Mouse (Mus musculus) CH12.LX (cell line): Measurements from ENCODE around the gene Dync1i1. TPM values are rescaled to one million over a fixed set of nuclear protein-coding genes. Genes with fewer than 3 reads are reported as not detected.
A peak's percentile ranks its signal among the peaks of the same experiment; 100 is the strongest.

ENCODE experiments used
- DNase-seq: peaks from one replicate; pipeline ENCODE4 v3.0.0-alpha.2; 2013; ENCODE audit errors: extremely low read depth
- H3K27ac ChIP-seq: 2 replicates; pipeline ENCODE4 v1.5.1; 2012; ENCODE audit warnings: low read depth, mild to moderate bottlenecking, control low read depth, moderate library complexity; ENCODE audit not compliant: insufficient read depth
- H3K27me3 ChIP-seq: replicated peaks from 2 replicates; pipeline ENCODE3; 2012; ENCODE audit warnings: inconsistent platforms
- H3K36me3 ChIP-seq, 2 experiments: replicated peaks in 1 of 2; 2 replicates each; pipeline versions ENCODE3 to v1.6.1; 2012; ENCODE audit warnings: inconsistent platforms in 1 of 2, low read length in 1 of 2, mild to moderate bottlenecking in 1 of 2, mixed read lengths in 1 of 2, moderate library complexity in 1 of 2; ENCODE audit not compliant: control insufficient read depth in 1 of 2, insufficient read depth in 1 of 2
- H3K4me1 ChIP-seq, 2 experiments: 2 replicates each; pipeline ENCODE4 v1.6.1; 2012; ENCODE audit warnings: inconsistent platforms in 1 of 2, moderate library complexity in 1 of 2; ENCODE audit not compliant: insufficient read depth in 2 of 2, control insufficient read depth in 1 of 2
- H3K4me2 ChIP-seq: 2 replicates; pipeline ENCODE4 v1.6.1; 2012; ENCODE audit warnings: low read depth, mild to moderate bottlenecking, control low read depth; ENCODE audit not compliant: poor library complexity, insufficient read depth, severe bottlenecking
- H3K4me3 ChIP-seq, 3 experiments: fragments of 150-350 bp in 1 of 3; sonication (generic) in 1 of 3; replicated peaks in 1 of 3; 2 replicates each; pipeline versions ENCODE3 to v1.5.1; 2011 to 2012; ENCODE audit warnings: low read depth in 2 of 3, low read length in 2 of 3, mild to moderate bottlenecking in 2 of 3, moderate library complexity in 2 of 3, control low read depth in 1 of 3, improper control_type of control experiment in 1 of 3, inconsistent platforms in 1 of 3, mixed read lengths in 1 of 3; ENCODE audit not compliant: poor library complexity in 1 of 3
- H3K79me2 ChIP-seq: replicated peaks from 2 replicates; pipeline ENCODE4 v1.6.1; 2012; ENCODE audit warnings: mild to moderate bottlenecking, moderate library complexity; ENCODE audit not compliant: control insufficient read depth, poor library complexity, insufficient read depth, severe bottlenecking; ENCODE audit errors: extremely low read depth
- H3K9ac ChIP-seq: 2 replicates; pipeline ENCODE4 v1.6.1; 2012; ENCODE audit warnings: low read depth, mild to moderate bottlenecking, control low read depth, moderate library complexity; ENCODE audit not compliant: insufficient read depth
- H3K9me3 ChIP-seq: replicated peaks from 2 replicates; pipeline ENCODE3; 2012; ENCODE audit warnings: low read length, inconsistent platforms, mixed read lengths
- CHD1 ChIP-seq: IDR thresholded peaks from 2 replicates; pipeline ENCODE4 v1.6.1; 2012; ENCODE audit warnings: low read depth, low read length, improper control_type of control experiment, inconsistent platforms
- CHD2 ChIP-seq: IDR thresholded peaks from 2 replicates; pipeline ENCODE4 v1.6.1; 2011; ENCODE audit warnings: low read length, improper control_type of control experiment
- E2F4 ChIP-seq: IDR thresholded peaks from 2 replicates; pipeline ENCODE4 v1.6.1; 2011; ENCODE audit warnings: low read depth, low read length, improper control_type of control experiment; ENCODE audit not compliant: insufficient replicate concordance
- ETS1 ChIP-seq: conservative IDR thresholded peaks from 2 replicates; pipeline ENCODE4 v1.6.1; 2012; ENCODE audit warnings: low read depth, mild to moderate bottlenecking, inconsistent platforms, low read length, improper control_type of control experiment, moderate library complexity
- GABPA ChIP-seq: IDR thresholded peaks from 2 replicates; pipeline ENCODE4 v1.6.1; 2012; ENCODE audit warnings: low read depth, low read length, improper control_type of control experiment, inconsistent platforms; ENCODE audit not compliant: insufficient replicate concordance
- IRF4 ChIP-seq: IDR thresholded peaks from 2 replicates; pipeline ENCODE4 v1.6.1; 2014; ENCODE audit warnings: low read depth, mild to moderate bottlenecking, inconsistent platforms, low read length, improper control_type of control experiment
- JUN ChIP-seq: IDR thresholded peaks from 2 replicates; pipeline ENCODE4 v1.6.1; 2011; ENCODE audit warnings: low read depth, mild to moderate bottlenecking, low read length, improper control_type of control experiment, moderate library complexity; ENCODE audit not compliant: insufficient read depth
- MAX ChIP-seq: IDR thresholded peaks from 2 replicates; pipeline ENCODE4 v1.6.1; 2011; ENCODE audit warnings: low read length, improper control_type of control experiment
- MEF2A ChIP-seq: IDR thresholded peaks from 2 replicates; pipeline ENCODE4 v1.6.1; 2014; ENCODE audit warnings: low read depth, mild to moderate bottlenecking, inconsistent platforms, low read length, improper control_type of control experiment, borderline replicate concordance
- PAX5 ChIP-seq: IDR thresholded peaks from 2 replicates; pipeline ENCODE4 v1.6.1; 2012; ENCODE audit warnings: low read length, inconsistent platforms, mixed read lengths
- POLR2A ChIP-seq: IDR thresholded peaks from 2 replicates; pipeline ENCODE4 v1.6.1; 2011; ENCODE audit warnings: low read depth, mild to moderate bottlenecking, improper control_type of control experiment, low read length
- RAD21 ChIP-seq: IDR thresholded peaks from 2 replicates; pipeline ENCODE4 v1.6.1; 2011; ENCODE audit warnings: low read depth, mild to moderate bottlenecking, low read length, improper control_type of control experiment, moderate library complexity
- USF2 ChIP-seq: conservative IDR thresholded peaks from 2 replicates; pipeline ENCODE4 v1.6.1; 2011; ENCODE audit warnings: low read depth, low read length, improper control_type of control experiment
- ZKSCAN1 ChIP-seq: IDR thresholded peaks from 2 replicates; pipeline ENCODE4 v1.6.1; 2012; ENCODE audit warnings: low read depth, inconsistent platforms, low read length, improper control_type of control experiment, borderline replicate concordance
- ZMIZ1 ChIP-seq: IDR thresholded peaks from 2 replicates; pipeline ENCODE4 v1.6.1; 2012; ENCODE audit warnings: low read depth, mild to moderate bottlenecking, inconsistent platforms, low read length, improper control_type of control experiment
- dilution Hi-C: fragments of 300-500 bp; cut with MboI; formaldehyde crosslinking; loops from 2 replicates; pipeline ENCODE4 v1.14.3; 2020; ENCODE audit warnings: low sequenced_read_pairs; ENCODE audit not compliant: extremely low pct_unique_long_range_greater_than_20kb, extremely low pct_ligation_motif_present
- in situ Hi-C: fragments of 300-500 bp; cut with MboI; formaldehyde crosslinking; loops from 3 replicates; pipeline ENCODE4 v1.14.3; 2019; ENCODE audit warnings: low sequenced_read_pairs, low pct_ligation_motif_present, low pct_unique_long_range_greater_than_20kb, mixed read lengths
- polyA plus RNA-seq: library from polyadenylated mRNA; unstranded; fragments of >175 nt; gene quantifications from 2 replicates; pipeline ENCODE4 v1.2.1, GENCODE M21; 2012; ENCODE audit warnings: low read depth; ENCODE audit not compliant: insufficient read length
- total RNA-seq, 2 experiments: library from RNA; depleted of rRNA; stranded (reverse); fragments of 300-350 nt in 1 of 2; fragments of >200 nt in 1 of 2; gene quantifications; 2 replicates each; pipeline ENCODE4 v1.2.3; 2012 to 2014

The Dync1i1 gene
- total and polyA plus RNA-seq, 3 experiments: not detected

DNA sequence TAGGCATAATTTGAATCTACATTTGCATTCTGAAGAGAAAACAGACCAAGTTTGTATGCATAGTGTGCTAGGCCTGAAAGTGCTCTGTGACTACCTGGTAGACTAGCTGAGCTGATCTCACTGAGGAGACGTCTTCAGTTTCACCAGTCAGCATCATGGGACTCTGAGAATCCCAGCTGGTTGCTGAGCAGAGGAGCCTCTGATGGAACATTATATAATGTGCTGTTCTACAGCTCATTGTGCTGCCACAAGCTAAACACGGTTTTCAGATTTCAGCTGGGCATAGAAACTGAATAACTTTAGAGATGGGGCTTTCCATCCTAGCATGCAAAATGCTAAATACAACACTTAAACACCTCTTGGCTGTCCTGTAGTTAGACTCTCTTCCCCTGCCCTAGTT lies 285.9 kb downstream of the Dync1i1 start:
- no peak for DNase-seq
- TF ChIP-seq IRF4: 0 out of 2 replicates have a peak, but pooled peaks have one; percentile 10
- TF ChIP-seq ETS1: peak; percentile 60
- TF ChIP-seq ZMIZ1: no peak
- TF ChIP-seq MEF2A: 0 out of 2 replicates have a peak, but pooled peaks have one; percentile 12
- dilution Hi-C loops: no loop called here

DNA sequence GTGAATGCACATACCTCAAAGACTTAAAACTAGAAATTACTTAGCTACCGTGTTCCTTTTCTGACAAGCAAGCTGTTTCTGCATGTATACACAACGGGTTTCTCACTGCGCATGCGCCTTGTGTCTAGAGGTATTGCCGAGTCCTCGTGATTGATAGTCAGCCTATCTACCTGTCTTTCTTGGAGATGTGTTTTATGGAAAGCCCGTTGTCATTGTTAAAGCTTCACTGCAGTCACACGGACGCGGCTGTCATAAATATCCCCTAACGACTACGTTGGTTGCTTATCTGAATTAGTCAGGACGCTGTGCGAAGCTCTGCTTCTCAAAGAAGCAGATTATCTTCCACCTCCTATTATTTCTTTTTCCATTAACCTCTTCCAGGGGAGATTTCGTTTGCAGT lies 290.2 kb downstream of the Dync1i1 start:
- DNase-seq: no peak
- no peak overlapping the region for H3K9ac ChIP-seq
- dilution Hi-C loops: no loop called here
- no peak for TF ChIP-seq GABPA
- no peak for TF ChIP-seq POLR2A
- TF ChIP-seq CHD1: no peak
- TF ChIP-seq ETS1: no peak
- TF ChIP-seq MAX: no peak
- TF ChIP-seq, all 38 proteins: peak for 0
- H3K27ac ChIP-seq: no peak overlapping the region
- no peaks in the 10 kb centered on the region for H3K27me3 ChIP-seq
- in situ Hi-C loops: no loop called here
- H3K4me1 ChIP-seq: peaks cover 0 to 11% of the 10 kb centered on the region in 2 experiments; a peak in 3 of 4 replicates
- H3K36me3 ChIP-seq: no peaks in the 10 kb centered on the region
- no peak overlapping the region for H3K4me3 ChIP-seq
- no peaks in the 10 kb centered on the region for H3K9me3 ChIP-seq
- H3K79me2 ChIP-seq: no peaks in the 10 kb centered on the region
- H3K4me2 ChIP-seq: no peak overlapping the region

More for the DNA sequence above, 285.9 kb downstream of the Dync1i1 start:
- Histone ChIP-seq H3K4me3 (no peak overlapping the region), H3K27me3 (no peaks in the 10 kb centered on the region), H3K79me2 (no peaks in the 10 kb centered on the region), H3K4me1 (peaks cover 0 to 12% of the 10 kb centered on the region in 2 experiments; a peak in 3 of 4 replicates), H3K9ac (no peak overlapping the region), H3K9me3 (no peaks in the 10 kb centered on the region), H3K4me2 (no peak overlapping the region), H3K27ac (no peak overlapping the region), H3K36me3 (no peaks in the 10 kb centered on the region)
- in situ Hi-C loops: no loop called here

DNA sequence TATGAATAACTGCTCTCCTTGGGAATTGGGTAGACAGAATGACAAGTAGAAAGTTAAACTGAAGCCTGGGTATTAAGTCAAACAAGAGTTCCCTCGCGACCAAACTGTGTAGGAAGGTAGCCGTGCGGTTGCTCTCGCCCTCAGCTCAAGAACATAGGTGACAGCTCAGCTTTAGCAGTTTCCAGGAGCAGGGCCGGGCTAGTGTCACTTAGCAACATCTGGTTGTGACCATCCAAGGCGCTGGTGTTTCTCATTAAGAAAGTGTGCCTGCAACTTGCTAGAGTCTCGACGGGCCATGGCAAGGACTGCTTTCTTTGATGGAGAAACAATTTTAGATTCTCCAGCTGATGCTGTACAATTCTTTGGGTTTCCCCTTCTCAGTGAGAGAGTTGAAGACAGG lies 291.5 kb downstream of the Dync1i1 start:
- no peaks in the 10 kb centered on the region for H3K79me2 ChIP-seq
- in situ Hi-C loops (no loop called here), dilution Hi-C loops (no loop called here)
- H3K4me2 ChIP-seq: no peak overlapping the region
- no peak overlapping the region for H3K27ac ChIP-seq
- no peak overlapping the region for H3K4me3 ChIP-seq
- H3K27me3 ChIP-seq: no peaks in the 10 kb centered on the region
- no peaks in the 10 kb centered on the region for H3K36me3 ChIP-seq
- no peak overlapping the region for H3K9ac ChIP-seq
- no peaks in the 10 kb centered on the region for H3K9me3 ChIP-seq
- no peak for DNase-seq
- TF ChIP-seq PAX5 (no peak), ZKSCAN1 (no peak), POLR2A (no peak), CHD2 (no peak), GABPA (no peak), E2F4 (no peak), JUN (no peak), USF2 (no peak), RAD21 (no peak)
- TF ChIP-seq, all 38 proteins: peak for 0
- no peaks in the 10 kb centered on the region for H3K4me1 ChIP-seq
